8 mouse cellular contexts compared by ENCODE assay signal in genomic region chr10:81412586-81413309, GRCm38 (mm10). TPM values are rescaled to one million over a fixed set of nuclear protein-coding genes. Genes with fewer than 3 reads are reported as not detected.
DNase-seq lines count a peak whose midpoint lies in the region; ATAC-seq and TF ChIP-seq lines count a peak whose summit lies in the region.

No protein-coding gene starts in this region.

- no peaks in the 10 kb centered on the region for H3K27me3 ChIP-seq in cerebellum, adult 2 months (ENCODE audit: control insufficient read depth, insufficient read depth, low read length)
- H3K27me3 ChIP-seq in lung, embryonic 16.5 days (ENCODE audit: control insufficient read depth, insufficient read depth, low read depth, low read length): no peaks in the 10 kb centered on the region
- no peaks in the 10 kb centered on the region for H3K27me3 ChIP-seq in intestine, postnatal 0 days (replicated peaks; ENCODE audit: control insufficient read depth, insufficient read depth, low read length)
- H3K27me3 ChIP-seq in neural tube, embryonic 15.5 days (replicated peaks): peaks cover 10% of the 10 kb centered on the region

- no peak for TF ChIP-seq CTCF in cerebellum, adult 2 months (IDR thresholded peaks at IDR 0.05; ENCODE audit: borderline replicate concordance, insufficient read depth, low read depth, low read length)
- TF ChIP-seq CTCF in intestine, postnatal 0 days (IDR thresholded peaks at IDR 0.05; ENCODE audit: low read depth): no peak

- no peaks in the 10 kb centered on the region for H3K9me3 ChIP-seq in lung, embryonic 16.5 days (ENCODE audit: control insufficient read depth, low read length)
- H3K9me3 ChIP-seq in intestine, postnatal 0 days (ENCODE audit: control insufficient read depth): no peaks in the 10 kb centered on the region
- H3K9me3 ChIP-seq in neural tube, embryonic 15.5 days (replicated peaks): no peaks in the 10 kb centered on the region

- peak overlapping the region; percentile 99 for H3K27ac ChIP-seq in cerebellum, adult 2 months (ENCODE audit: insufficient read depth, low read length)
- peak overlapping the region; percentile 97 for H3K27ac ChIP-seq in lung, embryonic 16.5 days (ENCODE audit: low read length)
- peak overlapping the region; percentile 81 for H3K27ac ChIP-seq in intestine, postnatal 0 days (ENCODE audit: low read depth, low read length)
- peak overlapping the region; percentile 80 for H3K27ac ChIP-seq in neural tube, embryonic 15.5 days (replicated peaks)

- 0 out of 2 replicates have a peak, but pooled peaks cover 2% of the 10 kb centered on the region for H3K36me3 ChIP-seq in lung, embryonic 16.5 days (ENCODE audit: control insufficient read depth, insufficient read depth, low read length)
- H3K36me3 ChIP-seq in intestine, postnatal 0 days (ENCODE audit: control insufficient read depth, insufficient read depth): peaks cover 6% of the 10 kb centered on the region; the same call in 1 of the 2 replicates
- H3K36me3 ChIP-seq in neural tube, embryonic 15.5 days: peaks cover 8% of the 10 kb centered on the region

- no peak for TF ChIP-seq POLR2A in cerebellum, adult 2 months (IDR thresholded peaks at IDR 0.05; ENCODE audit: borderline replicate concordance, insufficient read depth, low read length)

- WGBS in cerebellum, adult 2 months: 38% methylated on average over 16 of the region's 16 CpGs
- 59% methylated on average over 16 of the region's 16 CpGs for WGBS in lung, embryonic 16.5 days
- WGBS in intestine, postnatal 0 days: 70% methylated on average over 16 of the region's 16 CpGs
- 79% methylated on average over 16 of the region's 16 CpGs for WGBS in neural tube, embryonic 15.5 days

- peaks cover 94% of the 10 kb centered on the region for H3K4me1 ChIP-seq in cerebellum, adult 2 months (ENCODE audit: control insufficient read depth, insufficient read depth, low read length)
- H3K4me1 ChIP-seq in lung, embryonic 16.5 days (replicated peaks; ENCODE audit: control insufficient read depth, insufficient read depth, low read length): peaks cover 92% of the 10 kb centered on the region
- peaks cover 29% of the 10 kb centered on the region for H3K4me1 ChIP-seq in intestine, postnatal 0 days (replicated peaks; ENCODE audit: control insufficient read depth, insufficient read depth, low read length)
- peaks cover 90% of the 10 kb centered on the region for H3K4me1 ChIP-seq in neural tube, embryonic 15.5 days

- peak overlapping the region; percentile 42 for H3K9ac ChIP-seq in lung, embryonic 16.5 days (ENCODE audit: low read length)
- no peak overlapping the region for H3K9ac ChIP-seq in intestine, postnatal 0 days (ENCODE audit: low read depth, low read length)
- 0 out of 2 replicates have a peak overlapping the region, but pooled peaks have one; percentile 3 for H3K9ac ChIP-seq in neural tube, embryonic 15.5 days (replicated peaks)

- H3K4me3 ChIP-seq in cerebellum, adult 2 months (replicated peaks; ENCODE audit: insufficient read depth, low read depth, low read length): peak overlapping the region; percentile 1
- no peak overlapping the region for H3K4me3 ChIP-seq in lung, embryonic 16.5 days (ENCODE audit: low read length)
- H3K4me3 ChIP-seq in intestine, postnatal 0 days (ENCODE audit: low read depth, low read length): no peak overlapping the region
- no peak overlapping the region for H3K4me3 ChIP-seq in neural tube, embryonic 15.5 days (replicated peaks)

- H3K4me2 ChIP-seq in lung, embryonic 16.5 days (ENCODE audit: low read depth, low read length): 0 out of 2 replicates have a peak overlapping the region, but pooled peaks have one; percentile 52
- peak overlapping the region; percentile 4; the same call in 1 of the 2 replicates for H3K4me2 ChIP-seq in intestine, postnatal 0 days (replicated peaks; ENCODE audit: low read depth)
- no peak overlapping the region for H3K4me2 ChIP-seq in neural tube, embryonic 15.5 days

- DNase-seq in cerebellum, adult 2 months: peak; percentile 44 to 66
- no peak for DNase-seq in lung, postnatal 14 days
- DNase-seq in layer of hippocampus, postnatal 36 days: no peak
- DNase-seq in adrenal gland, postnatal 4 days (ENCODE audit: low spot score in 2 of 2): no peak

- no peak for ATAC-seq in cerebellum, adult (ENCODE audit: insufficient number of reproducible peaks, low FRiP score, low TSS enrichment)
- ATAC-seq in lung, embryonic 16.5 days (ENCODE audit: low read depth): no peak
- ATAC-seq in intestine, postnatal 0 days: no peak
- no peak for ATAC-seq in neural tube, embryonic 15.5 days (ENCODE audit: low FRiP score)

RNA-seq across cellular contexts. Expression of gene Smim24, which starts 19.9 kb away (rescaled TPM):
- polyA plus RNA-seq in cerebellum, adult 2 months (2012; rRNA removed): 1.2 and 1.7 TPM in 2 replicates
- 7.9 and 9.0 TPM in 2 replicates for polyA plus RNA-seq in lung, embryonic 16.5 days (2015; fragmentation: Nextera tagmentation; extraction: Ambion mirVana)
- polyA plus RNA-seq in intestine, postnatal 0 days (2015; fragmentation: Nextera tagmentation; extraction: Ambion mirVana): 1,233 and 1,333 TPM in 2 replicates
- polyA plus RNA-seq in neural tube, embryonic 15.5 days (2015; fragmentation: Nextera tagmentation; extraction: Ambion mirVana): 2.5 and 9.3 TPM in 2 replicates
- 1 to 10 TPM; 1.6 to 1.7 TPM for total RNA-seq in layer of hippocampus, postnatal 36 days (2021)
- total RNA-seq in adrenal gland, postnatal 4 days (2021): 10 to 100 TPM in 1 of 2 experiments, 1 to 10 TPM in 1; 1.2 to 13.2 TPM

RNA-seq across cellular contexts. Expression of gene Gm48552, which starts 23.9 kb away (rescaled TPM):
- 10.7 and 13.8 TPM in 2 replicates for polyA plus RNA-seq in cerebellum, adult 2 months (2012; rRNA removed)
- 1.2 and 1.7 TPM in 2 replicates for polyA plus RNA-seq in lung, embryonic 16.5 days (2015; fragmentation: Nextera tagmentation; extraction: Ambion mirVana)
- polyA plus RNA-seq in intestine, postnatal 0 days (2015; fragmentation: Nextera tagmentation; extraction: Ambion mirVana): 0.31 TPM in 1 of 2 replicates, not detected in the other
- polyA plus RNA-seq in neural tube, embryonic 15.5 days (2015; fragmentation: Nextera tagmentation; extraction: Ambion mirVana): 3.4 and 3.6 TPM in 2 replicates
- total RNA-seq in layer of hippocampus, postnatal 36 days (2021): 1 to 10 TPM; 4.5 to 7.1 TPM
- total RNA-seq in adrenal gland, postnatal 4 days (2021): 1 to 10 TPM; 2.6 to 4.1 TPM

RNA-seq across cellular contexts. Expression of gene Gm48551, which starts 28.5 kb away (rescaled TPM):
- polyA plus RNA-seq in cerebellum, adult 2 months (2012; rRNA removed): 10.2 and 10.8 TPM in 2 replicates
- 3.0 and 3.1 TPM in 2 replicates for polyA plus RNA-seq in lung, embryonic 16.5 days (2015; fragmentation: Nextera tagmentation; extraction: Ambion mirVana)
- polyA plus RNA-seq in intestine, postnatal 0 days (2015; fragmentation: Nextera tagmentation; extraction: Ambion mirVana): 0.76 and 1.1 TPM in 2 replicates
- 5.7 and 7.2 TPM in 2 replicates for polyA plus RNA-seq in neural tube, embryonic 15.5 days (2015; fragmentation: Nextera tagmentation; extraction: Ambion mirVana)
- 1 to 10 TPM; 4.0 to 6.6 TPM for total RNA-seq in layer of hippocampus, postnatal 36 days (2021)
- total RNA-seq in adrenal gland, postnatal 4 days (2021): 1 to 10 TPM; 1.7 to 1.8 TPM

RNA-seq across cellular contexts. Expression of gene Dohh, which starts 28.5 kb away (rescaled TPM):
- polyA plus RNA-seq in cerebellum, adult 2 months (2012; rRNA removed): 87.7 and 93.1 TPM in 2 replicates
- 71.4 and 73.1 TPM in 2 replicates for polyA plus RNA-seq in lung, embryonic 16.5 days (2015; fragmentation: Nextera tagmentation; extraction: Ambion mirVana)
- polyA plus RNA-seq in intestine, postnatal 0 days (2015; fragmentation: Nextera tagmentation; extraction: Ambion mirVana): 54.0 and 59.4 TPM in 2 replicates
- 101 TPM in 2 replicates for polyA plus RNA-seq in neural tube, embryonic 15.5 days (2015; fragmentation: Nextera tagmentation; extraction: Ambion mirVana)
- 10 to 100 TPM; 72.5 to 76.9 TPM for total RNA-seq in layer of hippocampus, postnatal 36 days (2021)
- total RNA-seq in adrenal gland, postnatal 4 days (2021): 10 to 100 TPM; 49.4 to 49.7 TPM

RNA-seq across cellular contexts. Expression of gene Fzr1, which starts 34.4 kb away (rescaled TPM):
- 75.8 and 81.5 TPM in 2 replicates for polyA plus RNA-seq in cerebellum, adult 2 months (2012; rRNA removed)
- polyA plus RNA-seq in lung, embryonic 16.5 days (2015; fragmentation: Nextera tagmentation; extraction: Ambion mirVana): 95.4 and 105 TPM in 2 replicates
- 40.8 and 45.2 TPM in 2 replicates for polyA plus RNA-seq in intestine, postnatal 0 days (2015; fragmentation: Nextera tagmentation; extraction: Ambion mirVana)
- polyA plus RNA-seq in neural tube, embryonic 15.5 days (2015; fragmentation: Nextera tagmentation; extraction: Ambion mirVana): 132 and 146 TPM in 2 replicates
- 10 to 100 TPM; 61.5 to 68.9 TPM for total RNA-seq in layer of hippocampus, postnatal 36 days (2021)
- 10 to 100 TPM; 69.1 to 70.7 TPM for total RNA-seq in adrenal gland, postnatal 4 days (2021)

Comparison
In these comparisons a context has a peak if more than half of its experiments do, and no peak if none do; other contexts are left out.
1. DNase-seq: peak in cerebellum, adult 2 months (2 of 2); none in lung, postnatal 14 days (single experiment), layer of hippocampus, postnatal 36 days (0 of 2) and adrenal gland, postnatal 4 days (0 of 2).
2. RNA of gene Smim24, which starts 19.9 kb away (polyA plus RNA-seq): 1,233 to 1,333 TPM in intestine, postnatal 0 days; 7.9 to 9.0 TPM in lung, embryonic 16.5 days, 2.5 to 9.3 TPM in neural tube, embryonic 15.5 days and 1.2 to 1.7 TPM in cerebellum, adult 2 months; every median in the first group is over 100 times any median in the second.
3. Peak in every context shown above with its lines, with median percentiles within 50 percentile points of each other: H3K27ac ChIP-seq.